ENCODE assay signal across 20 mouse cellular contexts in the genomic region with DNA sequence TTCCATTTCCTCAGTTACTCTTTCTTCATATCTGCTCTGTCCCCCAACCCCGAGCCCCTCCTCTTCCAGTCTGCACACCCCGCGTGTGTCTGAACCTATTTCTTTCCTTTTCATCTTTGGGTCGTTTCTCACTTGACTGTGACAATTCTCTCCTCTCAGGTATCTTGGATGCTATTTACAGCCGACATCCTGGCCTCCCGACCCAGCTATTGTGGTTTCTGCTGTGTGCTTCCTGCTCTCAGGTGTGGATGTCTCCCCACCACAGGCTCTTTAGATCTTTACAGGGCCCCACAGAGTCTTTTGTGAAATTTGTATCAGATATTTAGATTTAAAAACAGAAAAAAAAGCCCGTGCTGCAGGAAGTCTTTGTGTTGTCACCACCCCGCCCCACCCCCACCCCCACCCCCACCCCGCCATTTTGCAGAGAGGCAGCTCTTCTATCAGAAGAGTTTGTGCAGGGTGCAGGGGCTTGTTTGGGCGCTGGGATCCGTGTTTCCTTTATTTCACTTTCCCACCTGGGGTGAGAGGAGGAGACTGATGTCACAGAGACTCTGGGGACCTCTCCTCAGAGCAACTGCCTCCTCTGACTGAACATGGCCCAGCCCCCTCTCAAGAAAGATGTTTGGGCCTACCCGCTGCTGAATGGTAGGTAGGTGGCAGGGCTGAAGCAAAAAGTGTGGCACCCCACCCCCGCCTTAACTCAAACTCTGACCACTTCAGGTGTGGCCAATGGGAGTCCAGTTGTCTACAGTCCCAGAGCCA. TPM values are rescaled to one million over a fixed set of nuclear protein-coding genes. Genes with fewer than 3 reads are reported as not detected.
DNase-seq lines count a peak whose midpoint lies in the region; ATAC-seq and TF ChIP-seq lines count a peak whose summit lies in the region.
"Had no signal": no experiment of that assay in that cellular context is flagged by ENCODE, and none has a peak within 500 bp of the region (broad histone marks: within the 10 kb centered on the region; RNA-seq: fewer than 3 reads in every experiment).

No protein-coding gene starts in this region.

- H3K79me2 ChIP-seq in CH12.LX (replicated peaks; ENCODE audit: control insufficient read depth, extremely low read depth, insufficient read depth, poor library complexity, severe bottlenecking) = no peaks in the 10 kb centered on the region

- peak; percentile 40; the same call in 1 of the 2 replicates for TF ChIP-seq EP300 in CH12.LX (IDR thresholded peaks at IDR 0.05; ENCODE audit: low read length)

- no peaks in the 10 kb centered on the region for H3K9me3 ChIP-seq in forebrain, embryonic 10.5 days
- no peaks in the 10 kb centered on the region for H3K9me3 ChIP-seq in forebrain, embryonic 14.5 days (replicated peaks; ENCODE audit: control insufficient read depth, low read length)
- peaks cover 6% of the 10 kb centered on the region for H3K9me3 ChIP-seq in CH12.LX (replicated peaks; ENCODE audit: low read length)
- no peaks in the 10 kb centered on the region for H3K9me3 ChIP-seq in embryonic facial prominence, embryonic 10.5 days
- H3K9me3 ChIP-seq in hindbrain, embryonic 14.5 days (ENCODE audit: control insufficient read depth, low read length) = no peaks in the 10 kb centered on the region
- no peaks in the 10 kb centered on the region for H3K9me3 ChIP-seq in heart, embryonic 12.5 days (replicated peaks)
- H3K9me3 ChIP-seq: hindbrain, embryonic 10.5 days had no signal

- 0 out of 2 replicates have a peak, but pooled peaks cover 3% of the 10 kb centered on the region for H3K27me3 ChIP-seq in forebrain, embryonic 10.5 days (ENCODE audit: poor library complexity, severe bottlenecking)
- H3K27me3 ChIP-seq in forebrain, embryonic 14.5 days (replicated peaks; ENCODE audit: control insufficient read depth, insufficient read depth, low read length) = no peaks in the 10 kb centered on the region
- H3K27me3 ChIP-seq in CH12.LX (replicated peaks) = no peaks in the 10 kb centered on the region
- H3K27me3 ChIP-seq in embryonic facial prominence, embryonic 10.5 days (replicated peaks; ENCODE audit: low read depth, poor library complexity, severe bottlenecking) = no peaks in the 10 kb centered on the region; the same call in 1 of the 2 replicates
- no peaks in the 10 kb centered on the region for H3K27me3 ChIP-seq in hindbrain, embryonic 14.5 days (ENCODE audit: control insufficient read depth, insufficient read depth, low read length)
- no peaks in the 10 kb centered on the region; the same call in 1 of the 2 replicates for H3K27me3 ChIP-seq in heart, embryonic 12.5 days (replicated peaks)

- H3K4me2 ChIP-seq in forebrain, embryonic 14.5 days (ENCODE audit: low read length) = no peak overlapping the region
- H3K4me2 ChIP-seq in CH12.LX (ENCODE audit: insufficient read depth, low read depth, poor library complexity, severe bottlenecking) = peak overlapping the region; percentile 55; the same call in 1 of the 2 replicates
- H3K4me2 ChIP-seq in hindbrain, embryonic 14.5 days (replicated peaks) = no peak overlapping the region
- H3K4me2 ChIP-seq in heart, embryonic 12.5 days = no peak overlapping the region

- ATAC-seq in forebrain, embryonic 14.5 days = no peak
- no peak for ATAC-seq in hindbrain, embryonic 14.5 days (ENCODE audit: low FRiP score)
- no peak for ATAC-seq in heart, embryonic 12.5 days (ENCODE audit: insufficient number of reproducible peaks, low FRiP score)

- in situ Hi-C loops in CH12.LX (cut with MboI; ENCODE audit: low pct_ligation_motif_present, low pct_unique_long_range_greater_than_20kb, low sequenced_read_pairs) = no loop called here

- no peak for TF ChIP-seq CTCF in CH12.LX (conservative IDR thresholded peaks at IDR 0.05 in 1 of 2, IDR thresholded peaks at IDR 0.05 in 1 of 2; ENCODE audit: low read depth in 2 of 2, low read length in 2 of 2)

- H3K36me3 ChIP-seq in forebrain, embryonic 10.5 days (replicated peaks) = no peaks in the 10 kb centered on the region
- H3K36me3 ChIP-seq in forebrain, embryonic 14.5 days (ENCODE audit: control insufficient read depth, insufficient read depth, low read length) = no peaks in the 10 kb centered on the region
- no peaks in the 10 kb centered on the region for H3K36me3 ChIP-seq in CH12.LX (replicated peaks in 1 of 2; ENCODE audit: control insufficient read depth in 1 of 2, insufficient read depth in 1 of 2, low read length in 1 of 2)
- H3K36me3 ChIP-seq in embryonic facial prominence, embryonic 10.5 days (replicated peaks) = no peaks in the 10 kb centered on the region
- H3K36me3 ChIP-seq in hindbrain, embryonic 14.5 days (replicated peaks; ENCODE audit: control insufficient read depth, insufficient read depth) = no peaks in the 10 kb centered on the region
- no peaks in the 10 kb centered on the region for H3K36me3 ChIP-seq in heart, embryonic 12.5 days
- H3K36me3 ChIP-seq: hindbrain, embryonic 10.5 days had no signal

- H3K4me1 ChIP-seq in forebrain, embryonic 10.5 days = peaks cover 19% of the 10 kb centered on the region
- no peaks in the 10 kb centered on the region for H3K4me1 ChIP-seq in forebrain, embryonic 14.5 days (ENCODE audit: control insufficient read depth, insufficient read depth, low read length)
- H3K4me1 ChIP-seq in CH12.LX (ENCODE audit: control insufficient read depth in 1 of 2, insufficient read depth in 2 of 2) = peaks cover 18 to 58% of the 10 kb centered on the region in 2 experiments
- H3K4me1 ChIP-seq in embryonic facial prominence, embryonic 10.5 days = peaks cover 27% of the 10 kb centered on the region
- H3K4me1 ChIP-seq in hindbrain, embryonic 14.5 days (replicated peaks; ENCODE audit: control insufficient read depth, insufficient read depth, low read length) = no peaks in the 10 kb centered on the region
- peaks cover 9% of the 10 kb centered on the region for H3K4me1 ChIP-seq in heart, embryonic 12.5 days (replicated peaks)

- H3K4me3 ChIP-seq in forebrain, embryonic 10.5 days = no peak overlapping the region
- no peak overlapping the region for H3K4me3 ChIP-seq in forebrain, embryonic 14.5 days (ENCODE audit: low read depth, low read length)
- H3K4me3 ChIP-seq in CH12.LX (replicated peaks in 1 of 3; ENCODE audit: low read depth in 2 of 3, low read length in 2 of 3, poor library complexity in 1 of 3) = peak overlapping the region in 1 of 3 experiments; percentile 10
- H3K4me3 ChIP-seq in embryonic facial prominence, embryonic 10.5 days = no peak overlapping the region
- H3K4me3 ChIP-seq in hindbrain, embryonic 14.5 days (replicated peaks; ENCODE audit: low read length) = no peak overlapping the region
- H3K4me3 ChIP-seq in heart, embryonic 12.5 days = no peak overlapping the region
- H3K4me3 ChIP-seq: hindbrain, embryonic 10.5 days; left cerebral cortex, adult 2 months had no signal

- no peak for TF ChIP-seq RAD21 in CH12.LX (IDR thresholded peaks at IDR 0.05; ENCODE audit: low read depth, low read length)

- WGBS in forebrain, embryonic 10.5 days = 54% methylated on average over 13 of the region's 13 CpGs
- WGBS in forebrain, embryonic 14.5 days = 50% methylated on average over 13 of the region's 13 CpGs
- WGBS in embryonic facial prominence, embryonic 10.5 days = 47% methylated on average over 13 of the region's 13 CpGs
- 42% methylated on average over 13 of the region's 13 CpGs for WGBS in hindbrain, embryonic 14.5 days
- 43% methylated on average over 13 of the region's 13 CpGs for WGBS in heart, embryonic 12.5 days

- dilution Hi-C loops in CH12.LX (cut with MboI; ENCODE audit: extremely low pct_ligation_motif_present, extremely low pct_unique_long_range_greater_than_20kb, low sequenced_read_pairs) = no loop called here

- no peak for DNase-seq in forebrain, embryonic 10.5 days (ENCODE audit: extremely low spot score, low spot score)
- no peak for DNase-seq in forebrain, embryonic 14.5 days (ENCODE audit: low spot score)
- peak; percentile 68 for DNase-seq in CH12.LX (ENCODE audit: extremely low read depth)
- DNase-seq in embryonic facial prominence, embryonic 10.5 days (ENCODE audit: low spot score) = no peak
- peak; percentile 91 for DNase-seq in thymus, postnatal 0 days (ENCODE audit: low spot score)
- no peak for DNase-seq in cerebellum, adult 9-10 months
- no peak for DNase-seq in hindbrain, embryonic 14.5 days (ENCODE audit: low spot score)
- DNase-seq: adrenal gland, adult 8-10 months; cerebellum, postnatal 14 days; kidney, adult 11 months; lung, adult 2 months; right cerebral cortex, postnatal 4 days had no signal

- H3K27ac ChIP-seq in forebrain, embryonic 10.5 days = 0 out of 2 replicates have a peak overlapping the region, but pooled peaks have one; percentile 2
- no peak overlapping the region for H3K27ac ChIP-seq in forebrain, embryonic 14.5 days (ENCODE audit: low read depth, low read length)
- peak overlapping the region; percentile 47 for H3K27ac ChIP-seq in CH12.LX (ENCODE audit: insufficient read depth, low read depth)
- peak overlapping the region; percentile 57; the same call in 1 of the 2 replicates for H3K27ac ChIP-seq in embryonic facial prominence, embryonic 10.5 days (replicated peaks)
- no peak overlapping the region for H3K27ac ChIP-seq in hindbrain, embryonic 14.5 days
- H3K27ac ChIP-seq in heart, embryonic 12.5 days (ENCODE audit: poor library complexity, severe bottlenecking) = no peak overlapping the region
- H3K27ac ChIP-seq: hindbrain, embryonic 10.5 days; left cerebral cortex, adult 2 months; stomach, postnatal 0 days had no signal

- TF ChIP-seq POLR2A in CH12.LX (IDR thresholded peaks at IDR 0.05; ENCODE audit: low read depth, low read length) = no peak

- no peak overlapping the region for H3K9ac ChIP-seq in forebrain, embryonic 14.5 days (ENCODE audit: low read length)
- peak overlapping the region; percentile 11; the same call in 1 of the 2 replicates for H3K9ac ChIP-seq in CH12.LX (ENCODE audit: insufficient read depth, low read depth)
- no peak overlapping the region for H3K9ac ChIP-seq in hindbrain, embryonic 14.5 days
- no peak overlapping the region for H3K9ac ChIP-seq in heart, embryonic 12.5 days

RNA-seq across cellular contexts. Expression of a gene that starts 6.4 kb away (rescaled TPM):
- not detected in 2 replicates for polyA plus RNA-seq in forebrain, embryonic 10.5 days (2016; fragmentation: Nextera tagmentation; extraction: Ambion mirVana)
- not detected in 2 replicates for polyA plus RNA-seq in forebrain, embryonic 14.5 days (2014; fragmentation: Nextera tagmentation; extraction: Ambion mirVana)
- total RNA-seq in CH12.LX (2012; rRNA removed) (not detected in 2 replicates), CH12.LX (2014; rRNA removed) (0.17 TPM in 1 of 2 replicates, not detected in the other)
- polyA plus RNA-seq in CH12.LX (2012; ENCODE audit: insufficient read length, low read depth) = not detected in 2 replicates
- polyA plus RNA-seq in embryonic facial prominence, embryonic 10.5 days (2016; fragmentation: Nextera tagmentation; extraction: Ambion mirVana) = not detected in 2 replicates
- polyA plus RNA-seq in thymus, postnatal 0 days (2015; fragmentation: Nextera tagmentation; extraction: Ambion mirVana) = 0.08 and 0.13 TPM in 2 replicates
- 0.27 TPM in 1 of 2 replicates, not detected in the other for polyA plus RNA-seq in hindbrain, embryonic 14.5 days (2014; fragmentation: Nextera tagmentation; extraction: Ambion mirVana)
- polyA plus RNA-seq in heart, embryonic 12.5 days (2016; fragmentation: Nextera tagmentation; extraction: Ambion mirVana) = not detected in 2 replicates
- total RNA-seq: adrenal gland, adult 8-10 months; gastrocnemius, postnatal 4 days; left cerebral cortex, adult 2 months; megakaryocyte-erythroid progenitor cell, adult 5-6 weeks had no signal
- polyA plus RNA-seq: heart, embryonic 14.5 days; hindbrain, embryonic 10.5 days; large intestine, adult 2 months; lung, adult 2 months had no signal

RNA-seq across cellular contexts. Expression of a gene that starts 20.6 kb away (rescaled TPM):
- 14.4 and 15.2 TPM in 2 replicates for polyA plus RNA-seq in forebrain, embryonic 10.5 days (2016; fragmentation: Nextera tagmentation; extraction: Ambion mirVana)
- 6.9 and 8.2 TPM in 2 replicates for polyA plus RNA-seq in forebrain, embryonic 14.5 days (2014; fragmentation: Nextera tagmentation; extraction: Ambion mirVana)
- total RNA-seq in CH12.LX (2012; rRNA removed) (15.5 and 20.2 TPM in 2 replicates), CH12.LX (2014; rRNA removed) (10.1 and 11.2 TPM in 2 replicates)
- 15.2 and 16.3 TPM in 2 replicates for polyA plus RNA-seq in CH12.LX (2012; ENCODE audit: insufficient read length, low read depth)
- polyA plus RNA-seq in embryonic facial prominence, embryonic 10.5 days (2016; fragmentation: Nextera tagmentation; extraction: Ambion mirVana) = 15.1 and 16.3 TPM in 2 replicates
- polyA plus RNA-seq in thymus, postnatal 0 days (2015; fragmentation: Nextera tagmentation; extraction: Ambion mirVana) = 13.0 and 15.4 TPM in 2 replicates
- 13.2 and 14.8 TPM in 2 replicates for polyA plus RNA-seq in hindbrain, embryonic 14.5 days (2014; fragmentation: Nextera tagmentation; extraction: Ambion mirVana)
- polyA plus RNA-seq in heart, embryonic 12.5 days (2016; fragmentation: Nextera tagmentation; extraction: Ambion mirVana) = 16.4 and 17.8 TPM in 2 replicates

RNA-seq across cellular contexts. Expression of a gene that starts 43.7 kb away (rescaled TPM):
- polyA plus RNA-seq in forebrain, embryonic 10.5 days (2016; fragmentation: Nextera tagmentation; extraction: Ambion mirVana) = 0.20 and 0.26 TPM in 2 replicates
- polyA plus RNA-seq in forebrain, embryonic 14.5 days (2014; fragmentation: Nextera tagmentation; extraction: Ambion mirVana) = not detected in 2 replicates
- total RNA-seq in CH12.LX (2012; rRNA removed) (0.21 TPM in 1 of 2 replicates, not detected in the other), CH12.LX (2014; rRNA removed) (0.19 TPM in 1 of 2 replicates, not detected in the other)
- polyA plus RNA-seq in CH12.LX (2012; ENCODE audit: insufficient read length, low read depth) = not detected in 2 replicates
- polyA plus RNA-seq in embryonic facial prominence, embryonic 10.5 days (2016; fragmentation: Nextera tagmentation; extraction: Ambion mirVana) = 0.29 and 0.40 TPM in 2 replicates
- 0.12 TPM in 1 of 2 replicates, not detected in the other for polyA plus RNA-seq in thymus, postnatal 0 days (2015; fragmentation: Nextera tagmentation; extraction: Ambion mirVana)
- polyA plus RNA-seq in hindbrain, embryonic 14.5 days (2014; fragmentation: Nextera tagmentation; extraction: Ambion mirVana) = not detected in 2 replicates
- not detected in 2 replicates for polyA plus RNA-seq in heart, embryonic 12.5 days (2016; fragmentation: Nextera tagmentation; extraction: Ambion mirVana)
- total RNA-seq: megakaryocyte-erythroid progenitor cell, adult 5-6 weeks had no signal
- polyA plus RNA-seq: heart, embryonic 14.5 days; large intestine, adult 2 months; stomach, postnatal 0 days had no signal

RNA-seq across cellular contexts. Expression of a gene that starts 44.1 kb away (rescaled TPM):
- polyA plus RNA-seq in forebrain, embryonic 10.5 days (2016; fragmentation: Nextera tagmentation; extraction: Ambion mirVana) = 69.6 and 79.1 TPM in 2 replicates
- polyA plus RNA-seq in forebrain, embryonic 14.5 days (2014; fragmentation: Nextera tagmentation; extraction: Ambion mirVana) = 11.3 and 13.6 TPM in 2 replicates
- total RNA-seq in CH12.LX (2012; rRNA removed) = 36.8 and 46.9 TPM in 2 replicates
- total RNA-seq in CH12.LX (2014; rRNA removed) = 38.4 and 40.8 TPM in 2 replicates
- 45.9 and 55.2 TPM in 2 replicates for polyA plus RNA-seq in CH12.LX (2012; ENCODE audit: insufficient read length, low read depth)
- polyA plus RNA-seq in embryonic facial prominence, embryonic 10.5 days (2016; fragmentation: Nextera tagmentation; extraction: Ambion mirVana) = 58.6 and 59.4 TPM in 2 replicates
- 16.2 and 16.8 TPM in 2 replicates for polyA plus RNA-seq in thymus, postnatal 0 days (2015; fragmentation: Nextera tagmentation; extraction: Ambion mirVana)
- polyA plus RNA-seq in hindbrain, embryonic 14.5 days (2014; fragmentation: Nextera tagmentation; extraction: Ambion mirVana) = 3.1 and 4.2 TPM in 2 replicates
- polyA plus RNA-seq in heart, embryonic 12.5 days (2016; fragmentation: Nextera tagmentation; extraction: Ambion mirVana) = 15.3 and 15.9 TPM in 2 replicates
- total RNA-seq: left cerebral cortex, adult 2 months had no signal

RNA-seq across cellular contexts. Expression of a gene that starts 44.3 kb away (rescaled TPM):
- polyA plus RNA-seq in forebrain, embryonic 10.5 days (2016; fragmentation: Nextera tagmentation; extraction: Ambion mirVana) = 135 and 142 TPM in 2 replicates
- 100 and 111 TPM in 2 replicates for polyA plus RNA-seq in forebrain, embryonic 14.5 days (2014; fragmentation: Nextera tagmentation; extraction: Ambion mirVana)
- total RNA-seq in CH12.LX (2012; rRNA removed) (104 and 114 TPM in 2 replicates), CH12.LX (2014; rRNA removed) (128 and 139 TPM in 2 replicates)
- 86.6 and 95.2 TPM in 2 replicates for polyA plus RNA-seq in CH12.LX (2012; ENCODE audit: insufficient read length, low read depth)
- 141 and 153 TPM in 2 replicates for polyA plus RNA-seq in embryonic facial prominence, embryonic 10.5 days (2016; fragmentation: Nextera tagmentation; extraction: Ambion mirVana)
- 109 and 134 TPM in 2 replicates for polyA plus RNA-seq in thymus, postnatal 0 days (2015; fragmentation: Nextera tagmentation; extraction: Ambion mirVana)
- polyA plus RNA-seq in hindbrain, embryonic 14.5 days (2014; fragmentation: Nextera tagmentation; extraction: Ambion mirVana) = 118 and 140 TPM in 2 replicates
- 123 and 128 TPM in 2 replicates for polyA plus RNA-seq in heart, embryonic 12.5 days (2016; fragmentation: Nextera tagmentation; extraction: Ambion mirVana)

Comparison
In these comparisons a context has a peak if more than half of its experiments do, and no peak if none do; other contexts are left out.
1. H3K27ac ChIP-seq: peak in forebrain, embryonic 10.5 days (single experiment), CH12.LX (single experiment) and embryonic facial prominence, embryonic 10.5 days (single experiment); none in forebrain, embryonic 14.5 days (single experiment), hindbrain, embryonic 14.5 days (single experiment) and heart, embryonic 12.5 days (single experiment).
2. DNase-seq: peak in CH12.LX (single experiment) and thymus, postnatal 0 days (single experiment); none in forebrain, embryonic 10.5 days (single experiment), forebrain, embryonic 14.5 days (single experiment), embryonic facial prominence, embryonic 10.5 days (single experiment), cerebellum, adult 9-10 months (single experiment) and hindbrain, embryonic 14.5 days (single experiment).